23 mouse cellular contexts compared by ENCODE assay signal in genomic region chr6:72148721-72149120, GRCm38 (mm10). TPM values are rescaled to one million over a fixed set of nuclear protein-coding genes. Genes with fewer than 3 reads are reported as not detected.
A peak's percentile ranks its signal among the peaks of the same experiment; 100 is the strongest.
DNase-seq lines count a peak whose midpoint lies in the region; ATAC-seq and TF ChIP-seq lines count a peak whose summit lies in the region.
"Had no signal": no experiment of that assay in that cellular context is flagged by ENCODE, and none has a peak within 500 bp of the region (broad histone marks: within the 10 kb centered on the region; RNA-seq: fewer than 3 reads in every experiment).

No protein-coding gene starts in this region.

- H3K4me3 ChIP-seq in liver, adult 2 months (ENCODE audit: insufficient read depth, low read depth, low read length): no peak overlapping the region
- no peak overlapping the region for H3K4me3 ChIP-seq in liver, postnatal 0 days (ENCODE audit: low read depth, low read length)
- H3K4me3 ChIP-seq: embryonic facial prominence, embryonic 13.5 days; erythroblast, embryonic 14.5 days; forebrain, embryonic 12.5 days; forebrain, embryonic 15.5 days; heart, adult 2 months; heart, embryonic 10.5 days had no signal

- peak; percentile 98 for DNase-seq in liver, adult 2 months (ENCODE audit: extremely low read depth, low read depth, low spot score)
- no peak for DNase-seq in liver, postnatal 0 days
- peak; percentile 58 for DNase-seq in adrenal gland, postnatal 10 days
- DNase-seq in adrenal gland, postnatal 36 days: peak; percentile 72 to 78
- no peak for DNase-seq in kidney, adult 11 months
- DNase-seq in heart, postnatal 14 days: no peak
- DNase-seq: cerebellum, adult 18-20 months; cerebellum, adult 9-10 months; cerebellum, postnatal 14 days; gastrocnemius, postnatal 25 days; heart, adult 2 months; heart, postnatal 4 days; kidney, adult 2 months had no signal

- H3K79me2 ChIP-seq in liver, adult 2 months (ENCODE audit: control insufficient read depth, insufficient read depth, low read length): no peaks in the 10 kb centered on the region

- no peak for TF ChIP-seq POLR2A in liver, adult 2 months (IDR thresholded peaks at IDR 0.05; ENCODE audit: extremely low read depth, insufficient read depth, low read length)

- WGBS in liver, adult 2 months: 25% methylated on average over 4 of the region's 4 CpGs
- WGBS in liver, postnatal 0 days (ENCODE audit: insufficient replicate concordance): 96% methylated on average over 4 of the region's 4 CpGs

- H3K27me3 ChIP-seq in liver, adult 2 months (ENCODE audit: control insufficient read depth, insufficient read depth, low read length): no peaks in the 10 kb centered on the region
- H3K27me3 ChIP-seq in liver, postnatal 0 days (ENCODE audit: insufficient read depth, low read length): no peaks in the 10 kb centered on the region
- H3K27me3 ChIP-seq: embryonic facial prominence, embryonic 13.5 days; forebrain, embryonic 12.5 days; forebrain, embryonic 15.5 days had no signal

- H3K27ac ChIP-seq in liver, adult 2 months (replicated peaks; ENCODE audit: insufficient read depth, low read depth, low read length): peak overlapping the region; percentile 67
- H3K27ac ChIP-seq in liver, postnatal 0 days (ENCODE audit: low read depth): no peak overlapping the region
- H3K27ac ChIP-seq: embryonic facial prominence, embryonic 13.5 days; forebrain, embryonic 12.5 days; forebrain, embryonic 15.5 days; heart, adult 2 months; heart, embryonic 10.5 days; hindbrain, embryonic 14.5 days; hindbrain, postnatal 0 days had no signal

- ATAC-seq in liver, postnatal 0 days: no peak
- ATAC-seq: CD4-positive, CD25-positive, alpha-beta regulatory T cell, adult 4 months; forebrain, embryonic 15.5 days; hindbrain, postnatal 0 days; inflammation-experienced regulatory T-cells, adult 6 months; intestine, embryonic 16.5 days had no signal

- peaks cover 10% of the 10 kb centered on the region for H3K9me3 ChIP-seq in liver, postnatal 0 days (ENCODE audit: low read length)

- intact Hi-C loops in heart, postnatal 14 days (cut with DNase I): no loop called here

- TF ChIP-seq CTCF in liver, adult 2 months (IDR thresholded peaks at IDR 0.05; ENCODE audit: low read depth, low read length): no peak
- no peak for TF ChIP-seq CTCF in liver, postnatal 0 days (IDR thresholded peaks at IDR 0.05; ENCODE audit: low read depth)

- peaks cover 20% of the 10 kb centered on the region for H3K4me1 ChIP-seq in liver, adult 2 months (ENCODE audit: control insufficient read depth, insufficient read depth, low read length)
- no peaks in the 10 kb centered on the region for H3K4me1 ChIP-seq in liver, postnatal 0 days (ENCODE audit: insufficient read depth)
- H3K4me1 ChIP-seq: embryonic facial prominence, embryonic 13.5 days; forebrain, embryonic 12.5 days; forebrain, embryonic 15.5 days had no signal

- H3K4me2 ChIP-seq in liver, postnatal 0 days (ENCODE audit: low read depth, low read length): no peak overlapping the region
- H3K4me2 ChIP-seq: embryonic facial prominence, embryonic 13.5 days; forebrain, embryonic 12.5 days; forebrain, embryonic 15.5 days; hindbrain, embryonic 14.5 days had no signal

- H3K36me3 ChIP-seq in liver, adult 2 months (ENCODE audit: control insufficient read depth, insufficient read depth, low read length): peaks cover 80% of the 10 kb centered on the region
- H3K36me3 ChIP-seq in liver, postnatal 0 days (replicated peaks; ENCODE audit: insufficient read depth, low read length): peaks cover 96% of the 10 kb centered on the region

- no peak for TF ChIP-seq EP300 in liver, postnatal 0 days (IDR thresholded peaks at IDR 0.05; ENCODE audit: low read depth)

- H3K9ac ChIP-seq in liver, adult 2 months (ENCODE audit: low read depth, low read length): no peak overlapping the region
- H3K9ac ChIP-seq in liver, postnatal 0 days (replicated peaks): no peak overlapping the region
- H3K9ac ChIP-seq: embryonic facial prominence, embryonic 13.5 days; forebrain, embryonic 12.5 days; forebrain, embryonic 15.5 days; hindbrain, embryonic 14.5 days had no signal

RNA-seq across cellular contexts. Expression of gene St3gal5, which starts 51.3 kb away (rescaled TPM):
- 115 and 162 TPM in 2 replicates for total RNA-seq in liver, adult 2 months (2014; rRNA removed)
- polyA plus RNA-seq in liver, adult 2 months (2012; rRNA removed): 61.4 and 133 TPM in 2 replicates
- 175 and 212 TPM in 2 replicates for polyA plus RNA-seq in liver, postnatal 0 days (2015; fragmentation: Nextera tagmentation; extraction: Ambion mirVana)
- 100 to 1,000 TPM in 1 of 2 experiments, 10 to 100 TPM in 1; 98.6 to 160 TPM for total RNA-seq in adrenal gland, postnatal 10 days (2021)
- total RNA-seq in adrenal gland, postnatal 36 days (2021): 100 to 1,000 TPM; 109 to 295 TPM
- 10 to 100 TPM; 43.3 to 46.0 TPM for total RNA-seq in heart, postnatal 14 days (2021)

Comparison
In these comparisons a context has a peak if more than half of its experiments do, and no peak if none do; other contexts are left out.
1. DNase-seq: peak in liver, adult 2 months (single experiment), adrenal gland, postnatal 10 days (single experiment) and adrenal gland, postnatal 36 days (2 of 2); none in liver, postnatal 0 days (single experiment), kidney, adult 11 months (single experiment) and heart, postnatal 14 days (0 of 2).